Mouse (Mus musculus) forebrain, postnatal 0 days (tissue): ENCODE results near the gene Ankrd1. TPM values are rescaled to one million over a fixed set of nuclear protein-coding genes. Genes with fewer than 3 reads are reported as not detected.
A peak's percentile ranks its signal among the peaks of the same experiment; 100 is the strongest.

ENCODE experiments used
- ATAC-seq: fragments of 200-750 bp; cut with Nextera tagmentation; 2 replicates; pipeline ENCODE4 v1.8.0; 2017; ENCODE audit warnings: mild to moderate bottlenecking, moderate library complexity
- DNase-seq: peaks from one replicate; pipeline ENCODE4 v3.0.0-alpha.2; 2015
- H3K27ac ChIP-seq: fragments of 300-500 bp; sonication (generic); 2 replicates; pipeline ENCODE4 v1.5.1; 2014; ENCODE audit warnings: low read depth, mild to moderate bottlenecking, antibody characterized with exemption, low read length, moderate library complexity, mixed read lengths
- H3K27me3 ChIP-seq: fragments of 300-500 bp; sonication (generic); 2 replicates; pipeline ENCODE4 v1.6.1; 2014; ENCODE audit warnings: mild to moderate bottlenecking, low read length, mixed read lengths; ENCODE audit not compliant: insufficient read depth
- H3K36me3 ChIP-seq: fragments of 300-500 bp; sonication (generic); 2 replicates; pipeline ENCODE4 v1.6.1; 2014; ENCODE audit warnings: mild to moderate bottlenecking, moderate library complexity; ENCODE audit not compliant: insufficient read depth
- H3K4me1 ChIP-seq: fragments of 300-500 bp; sonication (generic); 2 replicates; pipeline ENCODE4 v1.6.1; 2014; ENCODE audit warnings: antibody characterized with exemption; ENCODE audit not compliant: insufficient read depth
- H3K4me2 ChIP-seq: fragments of 300-500 bp; sonication (generic); 2 replicates; pipeline ENCODE4 v1.6.1; 2014; ENCODE audit warnings: low read depth, mild to moderate bottlenecking, moderate library complexity
- H3K4me3 ChIP-seq: fragments of 300-500 bp; sonication (generic); 2 replicates; pipeline ENCODE4 v1.5.1; 2014; ENCODE audit warnings: low read depth, low read length, mixed read lengths
- H3K9ac ChIP-seq: fragments of 300-500 bp; sonication (generic); 2 replicates; pipeline ENCODE4 v1.6.1; 2014; ENCODE audit warnings: mild to moderate bottlenecking
- H3K9me3 ChIP-seq: fragments of 300-500 bp; sonication (generic); 2 replicates; pipeline ENCODE4 v1.6.1; 2016; ENCODE audit warnings: low read length
- CTCF ChIP-seq: sonication (generic); IDR thresholded peaks from 2 replicates; pipeline ENCODE4 v1.5.1; 2016; ENCODE audit warnings: antibody characterized with exemption, control low read depth, low read depth
- WGBS: fragments of 180-500 bp; shearing (Covaris S2); extraction: QIAGEN DNeasy Blood & Tissue Kit; methylation state at CpG from one replicate; pipeline ENCODE4 v1.1.7; 2014; 5-methylcytosine and 5-hydroxymethylcytosine counted together
- polyA plus RNA-seq: library from polyadenylated mRNA; unstranded; fragments of >200 nt; fragmentation: Nextera tagmentation; extraction: Ambion mirVana; gene quantifications from 2 replicates; pipeline ENCODE4 v1.2.1, GENCODE M21; 2015
- total RNA-seq: library from RNA; depleted of rRNA; stranded (reverse); fragments of >200 nt; gene quantifications from 2 replicates; pipeline ENCODE4 v1.2.3, GENCODE M21; 2014

Ankrd1 gene
- total and polyA plus RNA-seq, 2 experiments from 2014 or later = 0.08 to 0.29 TPM

DNA sequence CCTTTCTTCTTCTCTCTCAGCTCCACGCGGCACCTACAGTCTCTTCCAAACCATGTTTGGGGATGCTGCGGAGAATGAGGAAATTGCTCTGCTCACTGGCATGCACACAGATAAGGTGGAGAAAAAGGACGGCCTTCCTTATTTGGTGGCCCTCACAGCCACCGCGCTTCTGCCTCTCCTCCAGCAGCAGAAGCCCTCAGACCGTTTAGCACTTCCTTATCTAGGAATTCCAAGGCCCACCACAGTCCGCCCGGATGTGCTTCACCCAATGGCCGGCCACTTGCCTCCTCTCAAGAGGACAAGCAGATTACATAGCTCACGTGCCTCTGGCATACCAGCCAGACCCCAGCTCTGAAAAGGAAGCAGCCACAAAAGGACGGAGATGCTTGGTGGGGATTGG is 9.7 kb upstream of the Ankrd1 start:
- Histone ChIP-seq H3K4me3 (no peak overlapping the region), H3K36me3 (no peaks in the 10 kb centered on the region), H3K27me3 (no peaks in the 10 kb centered on the region), H3K9ac (no peak overlapping the region), H3K27ac (no peak overlapping the region), H3K4me1 (no peaks in the 10 kb centered on the region), H3K9me3 (no peaks in the 10 kb centered on the region), H3K4me2 (no peak overlapping the region)
- WGBS = 71% methylated on average over 12 of the region's 12 CpGs
- no peak for DNase-seq
- TF ChIP-seq CTCF = no peak
- no peak for ATAC-seq

DNA sequence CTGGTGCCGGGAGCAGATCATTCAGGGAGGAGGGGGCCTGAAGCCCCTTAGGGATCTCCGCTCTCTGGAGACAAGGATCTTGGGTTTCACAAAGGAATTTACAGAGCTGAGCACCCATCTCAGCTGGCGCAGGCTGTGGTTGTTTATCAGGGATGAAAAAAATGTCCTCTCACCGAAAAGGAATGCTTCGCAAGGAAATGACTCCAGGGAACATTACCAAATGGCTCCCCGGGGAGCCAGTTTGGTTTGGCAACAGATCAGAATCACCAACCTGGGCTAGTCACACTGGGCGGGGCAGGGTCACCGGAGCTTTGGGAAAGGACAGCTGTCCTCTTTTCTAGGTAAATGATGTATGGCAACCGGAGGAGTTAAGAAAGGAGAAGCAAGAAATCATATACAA is 9.3 kb upstream of the Ankrd1 start:
- Histone ChIP-seq H3K27me3 (no peaks in the 10 kb centered on the region), H3K36me3 (no peaks in the 10 kb centered on the region), H3K4me1 (no peaks in the 10 kb centered on the region), H3K4me2 (no peak overlapping the region), H3K27ac (no peak overlapping the region), H3K9ac (no peak overlapping the region), H3K9me3 (no peaks in the 10 kb centered on the region), H3K4me3 (no peak overlapping the region)
- no peak for ATAC-seq
- TF ChIP-seq CTCF = no peak
- DNase-seq = no peak
- 68% methylated on average over 9 of the region's 9 CpGs for WGBS

DNA sequence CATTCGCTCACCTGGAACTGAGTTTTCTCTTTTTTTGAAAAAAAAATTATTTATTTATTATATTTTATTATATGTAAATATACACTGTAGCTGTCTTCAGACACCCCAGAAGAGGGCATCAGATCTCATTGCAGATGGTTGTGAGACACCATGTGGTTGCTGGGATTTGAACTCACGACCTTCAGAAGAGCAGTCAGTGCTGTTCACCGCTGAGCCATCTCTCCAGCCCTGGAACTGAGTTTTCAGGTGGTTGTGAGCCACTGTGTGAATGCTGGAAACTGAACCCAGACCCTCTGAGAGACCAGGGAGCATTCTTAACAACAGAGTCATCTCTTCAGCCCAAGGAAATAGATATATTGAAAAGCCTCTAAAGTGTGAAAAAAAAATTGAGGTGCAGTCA is 8.5 kb upstream of the Ankrd1 start:
- H3K4me3 ChIP-seq = no peak overlapping the region
- DNase-seq (no peak), ATAC-seq (no peak)
- no peaks in the 10 kb centered on the region for H3K36me3 ChIP-seq
- TF ChIP-seq CTCF = no peak
- no peak overlapping the region for H3K9ac ChIP-seq
- no peaks in the 10 kb centered on the region for H3K9me3 ChIP-seq
- H3K4me1 ChIP-seq = no peaks in the 10 kb centered on the region
- H3K27me3 ChIP-seq = no peaks in the 10 kb centered on the region
- 97% methylated on average over 3 of the region's 3 CpGs for WGBS
- no peak overlapping the region for H3K4me2 ChIP-seq
- no peak overlapping the region for H3K27ac ChIP-seq

DNA sequence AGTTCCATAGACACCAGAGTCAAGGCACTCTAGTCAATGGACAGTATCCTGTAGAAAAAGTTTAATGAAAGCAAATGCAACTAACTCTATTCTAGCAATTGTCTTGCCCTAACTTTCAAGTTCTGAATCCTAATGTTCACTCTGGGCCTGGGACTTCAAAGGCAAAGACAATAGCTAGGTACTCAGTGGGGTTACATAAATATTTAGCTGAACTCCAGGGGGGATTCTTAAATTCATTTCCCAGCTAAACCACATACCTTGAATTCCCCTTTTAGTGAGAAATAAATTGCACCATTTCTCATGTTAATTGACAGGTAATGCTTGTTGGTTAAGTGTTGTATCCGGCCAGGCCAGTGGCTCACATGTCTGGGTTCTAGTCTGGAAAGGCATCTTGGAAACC is 4.3 kb upstream of the Ankrd1 start:
- H3K36me3 ChIP-seq = no peaks in the 10 kb centered on the region
- no peak overlapping the region for H3K9ac ChIP-seq
- H3K4me1 ChIP-seq = no peaks in the 10 kb centered on the region
- no peak for TF ChIP-seq CTCF
- DNase-seq (no peak), ATAC-seq (no peak)
- no peak overlapping the region for H3K27ac ChIP-seq
- WGBS = 91% methylated on average over 1 of the region's 1 CpGs
- H3K9me3 ChIP-seq = no peaks in the 10 kb centered on the region
- H3K27me3 ChIP-seq = no peaks in the 10 kb centered on the region
- no peak overlapping the region for H3K4me2 ChIP-seq
- H3K4me3 ChIP-seq = no peak overlapping the region

DNA sequence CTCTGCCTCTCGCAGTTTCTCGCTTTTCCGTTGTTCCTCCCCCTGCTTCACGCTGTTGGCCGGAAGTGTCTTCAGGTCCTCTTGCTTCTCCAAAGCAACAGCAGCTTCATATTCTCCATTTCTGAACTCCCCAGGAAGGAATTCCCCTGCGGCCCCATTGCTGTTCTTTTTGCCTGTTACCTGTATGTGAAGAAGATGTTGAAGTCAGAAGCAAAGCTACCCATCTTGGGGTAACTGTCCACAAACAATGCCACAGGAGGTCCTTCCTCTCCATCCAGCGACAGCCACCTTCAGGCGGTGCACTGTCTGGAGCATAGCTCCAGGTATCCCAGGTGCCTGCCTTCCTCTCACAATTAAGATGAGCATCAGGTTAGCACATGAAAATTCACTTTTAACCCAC is 680 bp downstream of the Ankrd1 start:
- H3K36me3 ChIP-seq = no peaks in the 10 kb centered on the region
- TF ChIP-seq CTCF = no peak
- no peak for DNase-seq
- no peak for ATAC-seq
- H3K27me3 ChIP-seq = no peaks in the 10 kb centered on the region
- no peak overlapping the region for H3K4me3 ChIP-seq
- H3K4me1 ChIP-seq = no peaks in the 10 kb centered on the region
- no peaks in the 10 kb centered on the region for H3K9me3 ChIP-seq
- H3K4me2 ChIP-seq = no peak overlapping the region
- 93% methylated on average over 8 of the region's 8 CpGs for WGBS
- H3K9ac ChIP-seq = no peak overlapping the region
- no peak overlapping the region for H3K27ac ChIP-seq

DNA sequence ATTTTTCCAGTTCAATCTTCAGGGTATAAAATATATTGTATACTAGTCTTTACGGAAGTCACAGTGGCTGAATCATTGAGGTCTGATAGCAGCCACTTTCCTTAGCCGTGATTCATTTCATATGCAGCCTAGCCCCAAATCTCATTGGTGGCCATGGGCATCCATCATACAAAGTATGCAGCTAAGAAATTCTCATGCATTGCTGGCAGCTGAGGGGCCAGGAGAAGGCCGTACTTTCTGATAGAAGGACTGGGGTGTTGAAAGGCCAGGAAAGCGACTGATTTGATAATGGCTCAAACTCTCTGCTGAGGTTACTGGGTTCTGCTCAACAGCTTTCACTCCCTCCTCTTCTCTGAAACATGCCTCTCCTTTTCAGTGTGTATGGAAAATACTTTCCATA is 3.7 kb downstream of the Ankrd1 start:
- H3K4me3 ChIP-seq = no peak overlapping the region
- no peak for ATAC-seq

DNA sequence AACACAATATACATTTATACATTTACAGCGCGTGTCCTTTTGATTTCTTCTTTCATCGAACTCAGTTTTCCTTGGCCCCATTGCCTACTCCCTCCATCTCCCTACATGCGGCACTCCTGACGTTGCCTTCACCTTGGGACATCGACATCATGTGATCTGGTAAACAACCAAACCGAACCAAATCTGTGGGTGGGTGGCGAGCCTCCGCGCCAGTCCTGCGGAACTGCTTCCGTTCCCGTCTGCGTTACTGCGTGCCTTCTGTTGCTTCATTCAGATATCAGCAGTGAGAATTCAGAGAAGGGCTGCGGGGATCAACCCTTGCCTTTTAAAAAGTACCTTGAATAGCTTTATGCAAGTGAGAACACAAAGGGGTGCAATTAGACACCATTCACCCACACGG is 7.9 kb downstream of the Ankrd1 start:
- Histone ChIP-seq H3K9ac (no peak overlapping the region), H3K4me2 (peak overlapping the region; percentile 47), H3K4me1 (no peaks in the 10 kb centered on the region), H3K4me3 (peak overlapping the region; percentile 26), H3K36me3 (no peaks in the 10 kb centered on the region), H3K27me3 (no peaks in the 10 kb centered on the region), H3K9me3 (no peaks in the 10 kb centered on the region), H3K27ac (no peak overlapping the region)
- WGBS = 30% methylated on average over 17 of the region's 17 CpGs
- TF ChIP-seq CTCF = no peak
- ATAC-seq = peak; percentile 54
- DNase-seq = peak; percentile 34

More for the DNA sequence above, 3.7 kb downstream of the Ankrd1 start:
- no peaks in the 10 kb centered on the region for H3K36me3 ChIP-seq
- no peak overlapping the region for H3K4me2 ChIP-seq
- no peak for TF ChIP-seq CTCF
- no peak overlapping the region for H3K9ac ChIP-seq
- no peak for DNase-seq
- H3K4me1 ChIP-seq = no peaks in the 10 kb centered on the region
- no peaks in the 10 kb centered on the region for H3K27me3 ChIP-seq
- no peak overlapping the region for H3K27ac ChIP-seq
- 96% methylated on average over 4 of the region's 4 CpGs for WGBS
- no peaks in the 10 kb centered on the region for H3K9me3 ChIP-seq
